Mouse (Mus musculus) ES-Bruce4 (cell line): ENCODE measurements around the gene 6330409D20Rik.

ENCODE experiments used
- CTCF ChIP-seq: IDR thresholded peaks from one replicate; pipeline ENCODE4 v1.8.1; 2011; ENCODE audit warnings: low read depth, low read length
- EP300 ChIP-seq: IDR thresholded peaks from 2 replicates; pipeline ENCODE4 v1.6.1; 2011; ENCODE audit warnings: low read depth, low read length; ENCODE audit not compliant: insufficient read depth
- POLR2A ChIP-seq: IDR thresholded peaks from one replicate; pipeline ENCODE4 v1.8.1; 2011; ENCODE audit warnings: low read length; ENCODE audit not compliant: insufficient read depth

GRCm38 (mm10) chr2:32734933-32735332 lies 5.9 kb downstream of the 6330409D20Rik start:
- no peak for TF ChIP-seq CTCF
- TF ChIP-seq POLR2A = no peak
- TF ChIP-seq EP300 = no peak
